Mouse (Mus musculus): ENCODE results near the gene Cluh. TPM values are rescaled to one million over a fixed set of nuclear protein-coding genes. Genes with fewer than 3 reads are reported as not detected.

Gene Cluh
- polyA plus RNA-seq, 1 experiment from 2014 or later = 15.6 TPM

DNA sequence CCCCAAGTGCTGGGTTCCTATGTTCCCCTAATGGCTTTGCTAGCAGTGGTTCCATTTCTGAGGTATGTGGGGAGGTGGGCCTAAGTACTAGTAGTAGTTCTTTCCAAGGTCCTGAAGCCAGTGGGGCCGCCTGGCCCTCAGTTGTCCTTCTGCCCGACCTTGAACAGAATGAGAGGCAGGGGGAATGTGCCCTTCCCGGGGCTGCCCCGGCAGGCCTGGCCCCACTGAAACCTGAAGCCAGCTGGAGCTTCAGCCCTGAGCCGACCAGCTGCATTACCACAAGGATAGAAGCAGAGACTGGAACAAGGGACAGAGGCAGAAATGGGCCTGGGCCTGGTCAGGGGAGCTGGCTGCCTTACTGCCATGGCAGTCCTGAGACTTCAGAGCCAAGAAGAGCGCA, 4.1 kb downstream of the Cluh start:
- peaks cover 15% of the 10 kb centered on the region for H3K4me1 ChIP-seq (ENCODE audit: control insufficient read depth, insufficient read depth, low read length)
- H3K36me3 ChIP-seq (ENCODE audit: control insufficient read depth, insufficient read depth, low read length) = peaks cover 7% of the 10 kb centered on the region
- H3K4me3 ChIP-seq (ENCODE audit: low read depth, low read length) = no peak overlapping the region
- WGBS = 61% methylated on average over 6 of the region's 6 CpGs
- no peak overlapping the region for H3K4me2 ChIP-seq (ENCODE audit: low read depth)
- H3K9me3 ChIP-seq (ENCODE audit: control insufficient read depth, low read length) = no peaks in the 10 kb centered on the region
- no peaks in the 10 kb centered on the region for H3K27me3 ChIP-seq (ENCODE audit: control insufficient read depth, insufficient read depth, low read length)
- ATAC-seq (ENCODE audit: insufficient read depth, low FRiP score, low TSS enrichment) (no peak), DNase-seq (ENCODE audit: low spot score) (no peak)
- H3K27ac ChIP-seq (ENCODE audit: low read depth, low read length) = no peak overlapping the region
- H3K9ac ChIP-seq (ENCODE audit: low read length) = no peak overlapping the region

DNA sequence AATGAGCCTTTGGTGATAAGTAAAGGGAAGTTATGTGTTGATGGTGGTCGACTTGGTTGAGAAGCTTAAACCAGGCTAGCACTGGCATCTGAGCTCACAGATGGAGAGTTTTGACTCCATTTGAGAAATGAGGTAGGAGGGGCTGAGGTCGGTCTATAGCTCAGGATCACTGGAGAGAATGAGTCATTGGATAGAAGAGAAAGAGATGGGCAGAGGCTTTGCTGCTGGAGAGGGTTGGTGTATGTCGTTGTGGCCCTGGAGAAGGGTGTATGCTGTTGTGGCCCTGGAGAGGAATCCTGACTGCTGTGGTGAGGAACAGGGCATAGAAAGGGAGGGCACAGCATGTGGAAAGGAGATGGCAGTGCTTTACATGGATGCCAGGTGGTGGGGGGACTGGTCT, 6.6 kb downstream of the Cluh start:
- WGBS = 84% methylated on average over 3 of the region's 3 CpGs

DNA sequence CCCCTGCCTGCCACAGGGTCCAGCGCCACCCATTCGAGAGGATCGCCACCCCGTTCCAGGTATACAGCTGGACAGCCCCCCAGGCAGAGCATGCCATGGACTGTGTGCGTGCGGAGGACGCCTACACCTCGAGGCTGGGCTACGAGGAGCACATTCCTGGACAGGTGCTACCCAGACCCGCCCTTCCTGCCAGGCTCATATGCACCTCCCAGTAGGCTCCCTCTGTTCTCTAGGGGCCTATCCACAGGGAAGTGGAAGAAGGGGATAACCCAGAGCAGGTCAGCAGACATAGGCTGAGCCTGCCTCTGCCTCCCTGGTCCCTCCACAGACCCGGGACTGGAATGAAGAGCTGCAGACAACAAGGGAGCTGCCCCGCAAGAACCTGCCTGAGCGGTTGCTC, 11.0 kb downstream of the Cluh start:
- H3K27me3 ChIP-seq (ENCODE audit: control insufficient read depth, insufficient read depth, low read length) = no peaks in the 10 kb centered on the region

More for the DNA sequence above, 6.6 kb downstream of the Cluh start:
- DNase-seq (ENCODE audit: low spot score) = no peak
- H3K9ac ChIP-seq (ENCODE audit: low read length) = no peak overlapping the region
- no peak overlapping the region for H3K4me2 ChIP-seq (ENCODE audit: low read depth)
- H3K9me3 ChIP-seq (ENCODE audit: control insufficient read depth, low read length) = no peaks in the 10 kb centered on the region
- H3K27me3 ChIP-seq (ENCODE audit: control insufficient read depth, insufficient read depth, low read length) = no peaks in the 10 kb centered on the region
- H3K36me3 ChIP-seq (ENCODE audit: control insufficient read depth, insufficient read depth, low read length) = peaks cover 24% of the 10 kb centered on the region
- no peak overlapping the region for H3K4me3 ChIP-seq (ENCODE audit: low read depth, low read length)
- H3K27ac ChIP-seq (ENCODE audit: low read depth, low read length) = no peak overlapping the region
- H3K4me1 ChIP-seq (ENCODE audit: control insufficient read depth, insufficient read depth, low read length) = peaks cover 7% of the 10 kb centered on the region
- no peak for ATAC-seq (ENCODE audit: insufficient read depth, low FRiP score, low TSS enrichment)

DNA sequence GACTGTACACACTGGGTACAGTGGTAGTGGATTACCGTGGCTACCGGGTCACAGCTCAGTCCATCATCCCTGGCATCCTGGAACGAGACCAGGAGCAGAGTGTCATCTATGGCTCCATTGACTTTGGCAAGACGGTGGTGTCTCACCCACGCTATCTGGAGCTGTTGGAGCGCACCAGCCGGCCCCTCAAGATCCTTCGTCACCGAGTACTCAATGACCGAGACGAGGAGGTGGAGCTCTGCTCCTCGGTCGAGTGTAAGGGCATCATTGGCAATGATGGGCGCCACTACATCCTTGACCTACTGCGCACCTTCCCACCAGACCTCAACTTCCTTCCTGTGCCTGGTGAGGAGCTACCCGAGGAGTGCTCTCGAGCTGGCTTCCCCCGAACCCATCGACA, 12.3 kb downstream of the Cluh start:
- Histone ChIP-seq H3K4me3 (ENCODE audit: low read depth, low read length) (no peak overlapping the region), H3K9ac (ENCODE audit: low read length) (no peak overlapping the region), H3K9me3 (ENCODE audit: control insufficient read depth, low read length) (no peaks in the 10 kb centered on the region), H3K4me1 (ENCODE audit: control insufficient read depth, insufficient read depth, low read length) (no peaks in the 10 kb centered on the region), H3K27ac (ENCODE audit: low read depth, low read length) (no peak overlapping the region), H3K27me3 (ENCODE audit: control insufficient read depth, insufficient read depth, low read length) (no peaks in the 10 kb centered on the region), H3K4me2 (ENCODE audit: low read depth) (no peak overlapping the region), H3K36me3 (ENCODE audit: control insufficient read depth, insufficient read depth, low read length) (peaks cover 39% of the 10 kb centered on the region)
- no peak for ATAC-seq (ENCODE audit: insufficient read depth, low FRiP score, low TSS enrichment)
- 92% methylated on average over 19 of the region's 19 CpGs for WGBS
- DNase-seq (ENCODE audit: low spot score) = no peak

More for the DNA sequence above, 11.0 kb downstream of the Cluh start:
- Histone ChIP-seq H3K4me3 (ENCODE audit: low read depth, low read length) (no peak overlapping the region), H3K4me1 (ENCODE audit: control insufficient read depth, insufficient read depth, low read length) (no peaks in the 10 kb centered on the region), H3K27ac (ENCODE audit: low read depth, low read length) (no peak overlapping the region), H3K9ac (ENCODE audit: low read length) (no peak overlapping the region), H3K9me3 (ENCODE audit: control insufficient read depth, low read length) (no peaks in the 10 kb centered on the region), H3K4me2 (ENCODE audit: low read depth) (no peak overlapping the region), H3K36me3 (ENCODE audit: control insufficient read depth, insufficient read depth, low read length) (peaks cover 37% of the 10 kb centered on the region)
- no peak for DNase-seq (ENCODE audit: low spot score)
- WGBS = 92% methylated on average over 13 of the region's 13 CpGs
- no peak for ATAC-seq (ENCODE audit: insufficient read depth, low FRiP score, low TSS enrichment)

DNA sequence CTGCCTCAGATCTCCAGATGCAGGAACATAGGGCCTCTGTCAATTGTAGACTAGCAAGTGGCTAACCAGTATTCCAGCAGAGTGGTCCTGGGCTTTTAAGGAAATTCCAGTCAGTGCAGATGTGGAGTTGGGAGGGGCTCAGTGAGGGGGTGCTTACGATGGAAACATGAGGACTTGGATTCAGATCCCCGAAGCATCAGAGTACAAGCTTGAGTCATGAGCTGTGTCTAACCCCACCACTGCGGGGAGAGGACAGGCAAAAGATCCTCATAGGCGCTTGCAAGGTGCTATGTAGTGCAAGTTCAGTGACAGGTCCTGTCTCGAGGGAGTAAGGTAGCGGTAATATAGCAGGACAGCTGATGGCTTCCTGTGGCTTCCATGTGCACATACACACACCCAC, 12.9 kb downstream of the Cluh start:
- DNase-seq (ENCODE audit: low spot score) = no peak

DNA sequence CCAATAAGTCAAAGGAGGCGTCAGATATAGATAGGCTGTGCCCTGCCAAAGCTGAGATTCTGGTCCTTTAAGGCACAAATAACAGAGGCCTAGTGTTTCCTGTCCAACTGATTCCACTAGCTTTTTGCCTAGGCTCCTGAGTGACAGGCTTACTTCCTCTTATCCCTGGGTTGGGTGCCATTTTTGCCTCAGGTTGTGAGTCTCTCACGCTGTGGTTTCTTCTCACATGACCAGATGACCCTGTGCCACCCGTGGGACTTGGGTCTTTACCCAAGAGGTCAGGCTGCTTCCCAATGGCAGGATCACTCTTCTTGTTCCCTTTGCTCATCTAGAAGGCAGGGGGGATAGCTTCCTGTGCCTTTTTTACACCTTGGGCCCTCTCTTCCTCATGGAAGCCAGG, 15.0 kb downstream of the Cluh start:
- H3K4me3 ChIP-seq (ENCODE audit: low read depth, low read length) = no peak overlapping the region
- no peaks in the 10 kb centered on the region for H3K27me3 ChIP-seq (ENCODE audit: control insufficient read depth, insufficient read depth, low read length)
- ATAC-seq (ENCODE audit: insufficient read depth, low FRiP score, low TSS enrichment) (no peak), DNase-seq (ENCODE audit: low spot score) (no peak)
- no peak overlapping the region for H3K27ac ChIP-seq (ENCODE audit: low read depth, low read length)
- no peaks in the 10 kb centered on the region for H3K9me3 ChIP-seq (ENCODE audit: control insufficient read depth, low read length)
- no peaks in the 10 kb centered on the region for H3K4me1 ChIP-seq (ENCODE audit: control insufficient read depth, insufficient read depth, low read length)
- peaks cover 37% of the 10 kb centered on the region for H3K36me3 ChIP-seq (ENCODE audit: control insufficient read depth, insufficient read depth, low read length)
- WGBS = 91% methylated on average over 3 of the region's 3 CpGs
- no peak overlapping the region for H3K9ac ChIP-seq (ENCODE audit: low read length)
- no peak overlapping the region for H3K4me2 ChIP-seq (ENCODE audit: low read depth)

More for the DNA sequence above, 12.9 kb downstream of the Cluh start:
- no peaks in the 10 kb centered on the region for H3K4me1 ChIP-seq (ENCODE audit: control insufficient read depth, insufficient read depth, low read length)
- H3K4me3 ChIP-seq (ENCODE audit: low read depth, low read length) = no peak overlapping the region
- H3K9me3 ChIP-seq (ENCODE audit: control insufficient read depth, low read length) = no peaks in the 10 kb centered on the region
- no peak overlapping the region for H3K9ac ChIP-seq (ENCODE audit: low read length)
- 88% methylated on average over 6 of the region's 6 CpGs for WGBS
- peaks cover 42% of the 10 kb centered on the region for H3K36me3 ChIP-seq (ENCODE audit: control insufficient read depth, insufficient read depth, low read length)
- ATAC-seq (ENCODE audit: insufficient read depth, low FRiP score, low TSS enrichment) = no peak
- H3K27ac ChIP-seq (ENCODE audit: low read depth, low read length) = no peak overlapping the region
- H3K27me3 ChIP-seq (ENCODE audit: control insufficient read depth, insufficient read depth, low read length) = no peaks in the 10 kb centered on the region
- no peak overlapping the region for H3K4me2 ChIP-seq (ENCODE audit: low read depth)

DNA sequence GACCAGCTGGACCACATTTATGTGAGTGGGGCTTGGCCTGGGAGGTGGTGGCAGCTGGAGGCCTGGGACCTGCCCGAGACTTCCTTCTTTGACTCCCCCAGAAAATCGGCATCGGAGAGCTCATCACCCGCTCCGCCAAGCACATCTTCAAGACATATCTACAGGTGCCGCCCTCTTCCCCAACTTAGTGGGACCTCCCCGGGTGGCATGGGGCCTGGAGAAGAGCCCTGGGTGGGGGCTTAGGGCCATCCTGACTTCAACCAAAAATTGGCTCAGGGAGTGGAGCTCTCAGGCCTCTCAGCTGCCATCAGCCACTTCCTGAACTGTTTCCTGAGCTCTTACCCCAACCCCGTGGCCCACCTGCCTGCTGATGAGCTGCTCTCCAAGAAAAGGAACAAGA, 15.6 kb downstream of the Cluh start:
- no peak overlapping the region for H3K27ac ChIP-seq (ENCODE audit: low read depth, low read length)
- H3K9ac ChIP-seq (ENCODE audit: low read length) = no peak overlapping the region
- WGBS = 91% methylated on average over 8 of the region's 8 CpGs
- no peak overlapping the region for H3K4me2 ChIP-seq (ENCODE audit: low read depth)
- H3K4me1 ChIP-seq (ENCODE audit: control insufficient read depth, insufficient read depth, low read length) = no peaks in the 10 kb centered on the region
- H3K27me3 ChIP-seq (ENCODE audit: control insufficient read depth, insufficient read depth, low read length) = no peaks in the 10 kb centered on the region
- DNase-seq (ENCODE audit: low spot score) = no peak
- no peaks in the 10 kb centered on the region for H3K9me3 ChIP-seq (ENCODE audit: control insufficient read depth, low read length)
- H3K36me3 ChIP-seq (ENCODE audit: control insufficient read depth, insufficient read depth, low read length) = peaks cover 31% of the 10 kb centered on the region
- no peak overlapping the region for H3K4me3 ChIP-seq (ENCODE audit: low read depth, low read length)
- ATAC-seq (ENCODE audit: insufficient read depth, low FRiP score, low TSS enrichment) = no peak

DNA sequence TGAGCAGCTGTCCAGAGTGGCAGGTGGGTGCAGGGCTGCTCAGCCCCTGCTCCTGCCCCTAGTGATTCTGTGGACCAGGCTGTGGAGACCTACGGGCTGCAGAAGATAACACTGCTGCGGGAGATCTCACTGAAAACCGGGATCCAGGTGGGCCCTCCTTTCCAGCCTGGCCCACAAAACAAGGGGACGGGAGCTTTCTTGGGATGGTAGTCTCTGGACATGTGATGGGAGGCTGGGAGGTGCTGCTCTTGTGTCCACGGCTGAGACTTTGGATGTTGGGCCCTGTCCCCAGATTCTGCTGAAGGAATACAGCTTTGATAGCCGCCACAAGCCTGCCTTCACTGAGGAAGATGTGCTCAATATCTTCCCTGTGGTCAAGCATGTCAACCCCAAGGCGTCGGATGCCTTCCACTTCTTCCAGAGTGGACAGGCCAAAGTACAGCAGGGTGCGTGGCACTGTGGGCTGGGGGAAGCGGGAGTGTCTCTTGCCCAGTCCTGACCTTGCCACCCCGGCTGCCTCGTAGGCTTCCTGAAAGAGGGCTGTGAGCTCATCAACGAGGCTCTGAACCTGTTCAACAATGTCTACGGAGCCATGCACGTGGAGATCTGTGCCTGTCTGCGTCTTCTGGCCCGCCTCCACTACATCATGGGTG, 16.5 kb downstream of the Cluh start:
- Histone ChIP-seq H3K9ac (ENCODE audit: low read length) (no peak overlapping the region), H3K36me3 (ENCODE audit: control insufficient read depth, insufficient read depth, low read length) (peaks cover 23% of the 10 kb centered on the region), H3K4me3 (ENCODE audit: low read depth, low read length) (no peak overlapping the region), H3K4me2 (ENCODE audit: low read depth) (no peak overlapping the region), H3K27ac (ENCODE audit: low read depth, low read length) (no peak overlapping the region), H3K27me3 (ENCODE audit: control insufficient read depth, insufficient read depth, low read length) (no peaks in the 10 kb centered on the region), H3K9me3 (ENCODE audit: control insufficient read depth, low read length) (no peaks in the 10 kb centered on the region), H3K4me1 (ENCODE audit: control insufficient read depth, insufficient read depth, low read length) (no peaks in the 10 kb centered on the region)
- ATAC-seq (ENCODE audit: insufficient read depth, low FRiP score, low TSS enrichment) = no peak
- WGBS = 94% methylated on average over 17 of the region's 17 CpGs
- DNase-seq (ENCODE audit: low spot score) = no peak

DNA sequence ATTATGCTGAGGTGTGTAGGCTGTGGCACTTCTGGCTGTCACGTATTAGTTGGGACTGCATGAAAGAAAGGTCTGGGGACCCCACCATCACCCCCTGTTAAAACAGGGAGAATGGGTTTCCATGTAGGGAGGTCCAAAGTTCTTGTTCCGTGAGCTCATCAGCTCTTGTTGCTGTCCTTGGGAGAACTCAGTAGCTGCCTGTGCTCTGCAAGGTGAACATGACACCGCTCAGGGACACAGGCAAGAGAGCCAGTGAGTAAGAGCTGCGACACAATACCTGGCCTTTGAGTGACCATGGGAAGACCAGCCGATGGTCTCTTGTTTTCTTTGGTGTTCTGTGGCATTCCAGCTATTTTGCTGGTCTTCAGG, 17.0 kb downstream of the Cluh start:
- H3K9ac ChIP-seq (ENCODE audit: low read length) = no peak overlapping the region
- H3K27me3 ChIP-seq (ENCODE audit: control insufficient read depth, insufficient read depth, low read length) = no peaks in the 10 kb centered on the region
- H3K27ac ChIP-seq (ENCODE audit: low read depth, low read length) = no peak overlapping the region
- no peak for DNase-seq (ENCODE audit: low spot score)
- no peak for ATAC-seq (ENCODE audit: insufficient read depth, low FRiP score, low TSS enrichment)
- no peaks in the 10 kb centered on the region for H3K9me3 ChIP-seq (ENCODE audit: control insufficient read depth, low read length)
- H3K36me3 ChIP-seq (ENCODE audit: control insufficient read depth, insufficient read depth, low read length) = peaks cover 22% of the 10 kb centered on the region
- no peak overlapping the region for H3K4me3 ChIP-seq (ENCODE audit: low read depth, low read length)
- no peak overlapping the region for H3K4me2 ChIP-seq (ENCODE audit: low read depth)
- H3K4me1 ChIP-seq (ENCODE audit: control insufficient read depth, insufficient read depth, low read length) = no peaks in the 10 kb centered on the region
- 92% methylated on average over 5 of the region's 5 CpGs for whole genome bisulfite sequencing
